Mouse (Mus musculus): ENCODE measurements around the gene Gm17571. TPM values are rescaled to one million over a fixed set of nuclear protein-coding genes. Genes with fewer than 3 reads are reported as not detected.

Gm17571 gene
- polyA plus RNA-seq, 1 experiment from 2014 or later, result not detected

DNA sequence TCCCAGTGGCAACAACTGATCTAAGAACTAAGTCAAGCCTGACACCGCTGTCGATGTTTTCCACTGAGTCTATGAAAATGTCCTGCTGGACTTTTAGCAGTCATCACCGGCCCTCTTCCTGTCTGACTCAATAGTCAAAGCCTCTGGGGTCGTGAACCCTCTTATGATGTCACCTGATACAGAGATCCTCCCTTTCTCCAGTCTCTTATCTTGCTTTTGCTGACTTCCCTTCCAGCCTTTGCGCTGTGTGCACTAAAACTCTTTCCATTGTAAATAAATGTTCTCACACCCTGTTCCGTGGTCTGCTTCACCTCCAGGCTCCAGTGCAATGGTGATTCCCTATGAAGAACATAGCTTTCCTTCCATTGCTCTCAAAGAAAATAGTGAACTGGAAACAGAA lies 16.3 kb downstream of the Gm17571 start:
- H3K9ac ChIP-seq (ENCODE audit: low read depth, low read length), result no peak overlapping the region
- H3K4me2 ChIP-seq (ENCODE audit: low read length), result no peak overlapping the region
- H3K27ac ChIP-seq, result no peak overlapping the region
- no peaks in the 10 kb centered on the region for H3K27me3 ChIP-seq (ENCODE audit: insufficient read depth, low read length)
- no peak for TF ChIP-seq CTCF (IDR thresholded peaks at IDR 0.05; ENCODE audit: low read depth)
- no peaks in the 10 kb centered on the region for H3K9me3 ChIP-seq (replicated peaks; ENCODE audit: low read length)
- ATAC-seq (replicated peaks; ENCODE audit: low FRiP score, low read depth) (no peak), DNase-seq (ENCODE audit: low spot score) (peak; percentile 31)
- H3K4me3 ChIP-seq (replicated peaks; ENCODE audit: low read depth, low read length), result no peak overlapping the region
- WGBS, result 47% methylated on average over 6 of the region's 6 CpGs
- H3K36me3 ChIP-seq (ENCODE audit: insufficient read depth, low read length), result no peaks in the 10 kb centered on the region
- H3K4me1 ChIP-seq (replicated peaks; ENCODE audit: insufficient read depth, low read length), result peaks cover 18% of the 10 kb centered on the region; the same call in 1 of the 2 replicates

DNA sequence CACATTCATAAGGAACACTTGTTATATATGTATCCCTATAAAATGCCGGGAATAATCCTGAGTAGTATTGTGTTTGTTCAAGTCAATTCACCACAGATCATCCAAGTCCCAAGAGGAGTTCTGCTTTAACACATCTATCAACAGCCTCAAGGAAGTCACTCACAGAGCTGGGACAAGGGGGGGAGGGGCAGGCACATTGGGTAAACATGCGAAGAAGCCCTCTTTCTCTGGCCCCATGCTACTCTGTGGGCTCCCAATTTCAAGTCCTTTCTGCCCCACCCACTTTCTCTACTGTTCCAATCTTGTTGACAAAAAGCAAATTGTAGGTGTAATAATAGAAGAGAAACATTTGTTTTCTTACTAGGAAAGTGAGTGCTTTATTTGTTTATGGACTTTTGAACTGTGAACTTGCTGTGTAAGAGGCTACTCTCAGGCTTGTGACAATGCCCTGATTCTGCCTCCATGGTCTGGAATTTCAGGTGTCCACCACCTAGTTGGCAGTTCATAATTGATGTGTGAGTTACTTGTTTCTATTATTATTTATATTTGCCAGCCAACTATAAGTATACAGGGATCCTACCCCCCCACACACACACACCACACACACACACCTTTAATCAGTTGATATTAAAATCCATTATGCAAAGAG lies 17.0 kb downstream of the Gm17571 start:
- Histone ChIP-seq H3K4me3 (replicated peaks; ENCODE audit: low read depth, low read length) (no peak overlapping the region), H3K27ac (no peak overlapping the region), H3K9ac (ENCODE audit: low read depth, low read length) (no peak overlapping the region), H3K36me3 (ENCODE audit: insufficient read depth, low read length) (no peaks in the 10 kb centered on the region), H3K27me3 (ENCODE audit: insufficient read depth, low read length) (no peaks in the 10 kb centered on the region), H3K4me2 (ENCODE audit: low read length) (no peak overlapping the region), H3K4me1 (replicated peaks; ENCODE audit: insufficient read depth, low read length) (peaks cover 24% of the 10 kb centered on the region), H3K9me3 (replicated peaks; ENCODE audit: low read length) (no peaks in the 10 kb centered on the region)
- ATAC-seq (replicated peaks; ENCODE audit: low FRiP score, low read depth), result no peak
- no peak for DNase-seq (ENCODE audit: low spot score)
- WGBS, result 59% methylated on average over 2 of the region's 2 CpGs
- no peak for TF ChIP-seq CTCF (IDR thresholded peaks at IDR 0.05; ENCODE audit: low read depth)

DNA sequence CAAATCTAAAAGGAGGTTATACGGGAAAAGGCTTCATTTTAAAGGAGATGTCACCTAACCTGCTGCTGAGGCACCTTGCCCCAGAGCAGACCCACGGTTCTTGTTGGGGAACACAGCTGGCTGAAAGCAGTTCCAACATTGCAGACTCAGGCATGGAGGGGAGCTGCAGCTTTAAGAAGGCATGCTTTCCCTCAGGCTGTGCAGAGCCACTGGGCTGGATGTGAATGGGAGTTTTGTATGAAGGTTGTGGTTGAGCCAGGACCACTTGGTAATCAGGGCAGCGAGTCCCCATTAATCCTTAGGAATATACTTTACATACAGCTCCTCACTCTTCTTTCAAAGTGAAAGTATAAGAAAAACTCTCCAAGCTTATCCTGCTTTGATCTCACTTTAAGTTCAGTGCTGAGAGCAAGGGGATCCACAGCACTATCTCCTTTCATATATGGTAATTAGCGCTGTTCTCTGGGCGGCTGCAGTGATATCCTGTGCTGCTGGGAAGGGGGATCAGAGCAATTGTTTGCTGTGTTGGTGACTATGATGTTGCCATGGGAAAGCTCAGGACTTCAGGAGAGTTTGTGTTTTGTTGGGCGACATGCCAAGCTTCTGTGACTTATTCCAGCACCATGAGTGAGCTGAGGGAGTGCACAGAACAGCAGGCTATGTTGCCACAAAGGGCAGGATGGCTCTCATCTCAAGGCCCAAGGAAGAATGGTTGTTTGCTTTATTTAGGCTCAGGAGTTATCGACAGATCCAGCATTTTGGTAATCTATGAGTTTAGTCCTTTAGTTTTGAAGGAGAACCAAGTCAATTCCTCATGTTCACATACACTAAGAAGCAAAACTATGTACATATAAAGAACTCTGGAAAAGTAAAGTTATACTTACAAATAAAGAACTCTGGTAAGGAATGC lies 21.3 kb downstream of the Gm17571 start:
- Histone ChIP-seq H3K4me1 (replicated peaks; ENCODE audit: insufficient read depth, low read length) (peaks cover 24% of the 10 kb centered on the region), H3K9me3 (replicated peaks; ENCODE audit: low read length) (no peaks in the 10 kb centered on the region), H3K4me2 (ENCODE audit: low read length) (peak overlapping the region; percentile 53), H3K9ac (ENCODE audit: low read depth, low read length) (peak overlapping the region; percentile 40; the same call in 1 of the 2 replicates), H3K27ac (peak overlapping the region; percentile 74), H3K4me3 (replicated peaks; ENCODE audit: low read depth, low read length) (0 out of 2 replicates have a peak overlapping the region, but pooled peaks have one; percentile 1), H3K36me3 (ENCODE audit: insufficient read depth, low read length) (no peaks in the 10 kb centered on the region), H3K27me3 (ENCODE audit: insufficient read depth, low read length) (no peaks in the 10 kb centered on the region)
- DNase-seq (ENCODE audit: low spot score), result peak; percentile 93
- ATAC-seq (replicated peaks; ENCODE audit: low FRiP score, low read depth), result peak; percentile 93
- no peak for TF ChIP-seq CTCF (IDR thresholded peaks at IDR 0.05; ENCODE audit: low read depth)
- WGBS, result 18% methylated on average over 7 of the region's 7 CpGs

DNA sequence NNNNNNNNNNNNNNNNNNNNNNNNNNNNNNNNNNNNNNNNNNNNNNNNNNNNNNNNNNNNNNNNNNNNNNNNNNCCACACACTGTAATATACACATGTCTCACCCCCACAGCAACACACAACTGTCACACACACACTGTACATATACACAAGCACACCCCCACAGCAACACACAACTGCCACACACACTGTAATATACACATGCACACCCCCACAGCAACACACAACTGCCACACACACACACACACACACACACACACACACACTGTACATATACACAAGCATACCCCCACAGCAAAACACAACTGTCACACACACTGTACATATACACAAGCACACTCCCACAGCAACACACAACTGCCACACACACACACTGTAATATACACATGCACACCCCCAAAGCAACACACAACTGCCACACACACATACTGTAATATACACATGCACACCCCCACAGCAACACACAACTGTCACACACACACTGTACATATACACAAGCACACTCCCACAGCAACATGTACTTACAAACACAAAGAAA lies 32.3 kb downstream of the Gm17571 start:
- H3K9me3 ChIP-seq (replicated peaks; ENCODE audit: low read length), result no peaks in the 10 kb centered on the region
- no peaks in the 10 kb centered on the region for H3K27me3 ChIP-seq (ENCODE audit: insufficient read depth, low read length)
- no peak for TF ChIP-seq CTCF (IDR thresholded peaks at IDR 0.05; ENCODE audit: low read depth)
- no peak overlapping the region for H3K9ac ChIP-seq (ENCODE audit: low read depth, low read length)
- DNase-seq (ENCODE audit: low spot score) (no peak), ATAC-seq (replicated peaks; ENCODE audit: low FRiP score, low read depth) (no peak)
- H3K4me1 ChIP-seq (replicated peaks; ENCODE audit: insufficient read depth, low read length), result no peaks in the 10 kb centered on the region
- no peak overlapping the region for H3K27ac ChIP-seq
- H3K4me3 ChIP-seq (replicated peaks; ENCODE audit: low read depth, low read length), result no peak overlapping the region
- 0 out of 2 replicates have a peak, but pooled peaks cover 3% of the 10 kb centered on the region for H3K36me3 ChIP-seq (ENCODE audit: insufficient read depth, low read length)
- H3K4me2 ChIP-seq (ENCODE audit: low read length), result no peak overlapping the region

Other genes starting within 250 kb of the Gm17571 start
- 9.0 and 10.1 TPM in 2 replicates for gene Jrkl, start 200.9 kb downstream of the Gm17571 start, polyA plus RNA-seq (2015; fragmentation: Nextera tagmentation; extraction: Ambion mirVana)
- gene Ccdc82, start 199.8 kb downstream of the Gm17571 start, polyA plus RNA-seq (2015; fragmentation: Nextera tagmentation; extraction: Ambion mirVana), result 6.4 and 6.5 TPM in 2 replicates
- 10.0 and 11.2 TPM in 2 replicates for gene Maml2, start 148.8 kb downstream of the Gm17571 start, polyA plus RNA-seq (2015; fragmentation: Nextera tagmentation; extraction: Ambion mirVana)

Measured in kidney, postnatal 0 days (tissue).